Mouse (Mus musculus): ENCODE data around the gene Nsf. TPM values are rescaled to one million over a fixed set of nuclear protein-coding genes. Genes with fewer than 3 reads are reported as not detected.
"Not testable (repeated sequence)": the region's sequence is repeated elsewhere in the genome, so short reads cannot be mapped to it uniquely, and the experiment has no call there.

Nsf gene
- 27.5 and 42.5 TPM in 2 replicates for total RNA-seq (2017)

DNA sequence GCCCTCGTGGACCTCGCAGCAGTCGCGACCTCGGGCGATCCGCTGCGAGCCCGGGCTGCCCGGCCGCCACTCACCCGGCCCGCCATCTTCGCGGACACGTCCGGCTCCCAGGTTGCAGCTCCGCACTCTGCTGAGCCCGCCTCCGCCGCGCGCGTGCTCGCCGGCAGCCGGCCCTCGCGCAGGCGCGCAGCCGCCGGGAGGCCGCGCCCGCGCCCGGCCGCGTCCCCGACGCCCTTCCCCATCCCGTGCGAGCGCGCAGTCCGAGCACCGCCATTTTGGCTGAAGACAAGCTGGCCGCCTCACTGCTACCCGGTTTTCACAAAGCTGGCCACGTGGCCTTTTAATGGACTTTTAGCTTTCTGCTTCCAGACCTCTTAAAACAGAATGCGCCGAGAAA, at the start of gene Nsf:
Gene Nsf, minus strand, starts transcription at position 161 of the 397 bp plus-strand sequence.
- ATAC-seq (replicated peaks; ENCODE audit: low read depth, poor library complexity, severe bottlenecking), result peak; percentile 76

DNA sequence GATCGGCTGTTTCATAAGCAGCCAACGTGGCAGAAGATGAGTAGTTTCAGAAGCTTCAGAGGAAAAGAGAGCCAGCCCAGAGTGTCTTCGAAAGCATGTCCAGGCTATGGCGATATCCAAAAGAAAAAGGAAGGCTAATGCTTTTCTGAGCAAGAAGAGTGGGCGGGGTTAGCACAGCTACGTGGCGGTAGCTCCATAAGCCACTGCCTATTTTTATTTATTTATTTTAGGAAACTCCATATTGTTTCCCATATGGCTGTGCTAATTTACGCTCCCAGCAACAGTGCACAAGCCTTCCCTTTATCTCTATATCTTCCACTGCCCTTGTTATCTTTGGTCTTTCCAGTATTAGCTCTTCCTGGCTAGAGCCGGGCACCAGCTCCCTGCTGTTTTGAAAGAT, 49.5 kb upstream of the Nsf start:
- no peak for ATAC-seq (replicated peaks; ENCODE audit: low read depth, poor library complexity, severe bottlenecking)

DNA sequence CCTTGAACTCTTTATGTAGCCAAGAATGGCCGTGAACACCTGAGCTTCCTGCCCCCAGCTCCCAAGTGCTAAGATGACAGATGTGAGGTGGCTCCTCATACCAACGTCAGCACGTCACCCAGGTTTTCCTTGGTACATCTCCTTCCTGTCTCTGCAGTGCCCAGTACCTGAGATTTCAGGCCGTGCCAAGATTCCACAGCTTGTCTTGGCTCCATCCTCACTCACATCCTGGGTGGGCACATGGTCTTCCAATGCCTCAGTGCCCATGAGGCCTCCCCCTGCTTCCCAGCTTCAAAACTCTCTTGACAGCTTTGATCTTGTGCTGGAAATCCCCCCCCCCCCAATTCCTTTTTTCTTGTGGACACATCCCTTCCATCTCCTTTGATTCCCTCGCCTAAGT, 48.3 kb upstream of the Nsf start:
- ATAC-seq (replicated peaks; ENCODE audit: low read depth, poor library complexity, severe bottlenecking), result no peak

DNA sequence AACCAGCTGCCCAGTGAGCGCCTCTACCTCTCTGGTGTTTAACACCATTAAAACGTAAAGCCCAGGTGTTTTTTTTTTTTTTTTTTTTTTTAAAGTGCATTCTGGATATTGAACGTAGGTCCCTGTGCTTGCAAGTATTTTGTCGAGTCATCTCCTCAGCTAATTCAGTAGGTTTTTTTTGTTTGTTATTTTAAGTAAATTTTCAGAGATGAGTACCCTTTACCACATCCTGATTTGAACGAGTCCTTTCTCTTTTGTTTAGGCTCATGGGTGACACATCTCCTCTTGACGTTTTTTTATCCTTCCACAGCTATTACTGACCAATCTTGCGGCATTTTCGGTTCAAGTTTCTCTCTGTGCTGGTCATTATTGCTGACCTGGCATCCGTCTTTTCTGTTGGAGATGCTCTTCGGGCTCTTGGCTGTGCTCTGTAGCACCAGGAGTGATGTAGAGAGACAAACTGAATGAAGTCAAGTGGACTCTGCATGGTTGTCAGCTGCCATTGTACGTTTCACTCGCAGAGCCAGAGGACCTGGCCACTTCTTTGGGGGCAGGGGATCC, 47.6 kb upstream of the Nsf start:
- peak; percentile 13 for ATAC-seq (replicated peaks; ENCODE audit: low read depth, poor library complexity, severe bottlenecking)

DNA sequence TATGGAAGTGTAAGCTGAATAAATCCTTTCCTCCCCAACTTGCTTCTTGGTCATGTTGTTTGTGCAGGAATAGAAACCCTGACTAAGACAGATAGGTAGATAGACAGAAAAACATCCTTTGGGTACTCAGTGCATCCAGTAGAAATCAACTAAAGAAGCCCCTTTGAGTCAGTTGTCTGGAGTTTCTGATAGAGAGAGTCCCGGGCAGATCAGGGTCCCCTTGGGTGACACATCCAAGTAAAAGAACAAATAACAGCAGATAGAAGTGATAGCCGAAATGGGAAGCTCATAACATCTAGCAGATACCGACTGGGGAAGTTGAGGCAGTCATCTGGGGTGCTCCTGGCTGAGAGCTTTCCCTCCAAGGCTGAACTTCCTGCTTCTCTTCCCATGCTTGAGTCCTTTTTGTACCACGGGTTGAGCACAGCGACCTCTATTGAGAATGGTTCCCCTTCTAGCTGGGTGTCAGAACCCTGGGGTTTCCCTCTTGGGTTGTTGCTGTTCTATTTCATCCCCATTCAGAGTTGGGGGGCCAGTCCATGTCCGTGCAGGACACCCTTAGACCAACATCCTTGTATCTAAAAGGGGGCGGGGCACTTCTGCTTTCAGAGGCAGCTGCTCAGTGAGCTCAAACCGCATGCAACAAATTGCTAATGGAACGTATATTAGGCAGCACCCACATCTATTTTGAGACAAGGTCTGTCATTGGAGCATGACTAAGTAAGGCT, 47.0 kb upstream of the Nsf start:
- peak; percentile 92 for ATAC-seq (replicated peaks; ENCODE audit: low read depth, poor library complexity, severe bottlenecking)

DNA sequence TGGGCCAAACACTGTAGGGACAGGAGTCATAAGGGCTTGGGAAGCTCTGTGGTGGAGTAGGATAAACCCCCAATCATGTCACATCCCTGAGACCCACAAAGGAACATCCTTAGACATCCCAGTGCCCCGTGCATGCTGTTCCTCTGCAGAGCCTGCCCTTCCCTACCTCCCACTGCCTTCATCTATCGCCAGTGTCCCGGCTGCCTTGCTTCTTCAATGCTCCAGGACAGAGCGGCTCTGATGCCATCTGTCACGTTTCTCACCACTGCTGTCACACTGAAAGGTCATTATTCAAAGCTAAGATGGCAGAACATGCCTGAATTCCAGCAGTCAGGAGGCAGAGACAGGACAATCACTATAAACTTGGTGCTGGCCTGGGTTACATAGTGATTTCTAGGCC, 44.9 kb upstream of the Nsf start:
- no peak for ATAC-seq (replicated peaks; ENCODE audit: low read depth, poor library complexity, severe bottlenecking)

DNA sequence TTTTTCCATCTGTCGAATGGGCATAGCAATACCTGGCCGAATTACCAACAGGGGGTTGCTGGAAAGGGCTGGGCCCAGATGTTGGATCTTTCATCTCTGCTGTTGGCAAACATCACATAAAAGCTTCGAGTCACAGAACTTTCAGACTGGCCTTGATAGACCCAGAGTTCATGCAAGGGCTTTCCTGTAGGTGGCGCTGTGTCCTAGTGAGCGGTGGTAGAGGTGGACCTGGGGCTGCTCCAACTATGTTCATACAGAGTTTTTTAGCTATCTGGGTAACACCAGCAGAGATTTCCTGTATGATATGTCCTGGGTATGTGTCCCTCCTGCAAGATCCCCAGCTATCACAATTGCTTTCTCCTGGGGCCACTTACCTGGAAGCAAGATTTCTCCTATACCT, 43.5 kb upstream of the Nsf start:
- ATAC-seq (replicated peaks; ENCODE audit: low read depth, poor library complexity, severe bottlenecking), result peak; percentile 36; the same call in 1 of the 2 replicates

DNA sequence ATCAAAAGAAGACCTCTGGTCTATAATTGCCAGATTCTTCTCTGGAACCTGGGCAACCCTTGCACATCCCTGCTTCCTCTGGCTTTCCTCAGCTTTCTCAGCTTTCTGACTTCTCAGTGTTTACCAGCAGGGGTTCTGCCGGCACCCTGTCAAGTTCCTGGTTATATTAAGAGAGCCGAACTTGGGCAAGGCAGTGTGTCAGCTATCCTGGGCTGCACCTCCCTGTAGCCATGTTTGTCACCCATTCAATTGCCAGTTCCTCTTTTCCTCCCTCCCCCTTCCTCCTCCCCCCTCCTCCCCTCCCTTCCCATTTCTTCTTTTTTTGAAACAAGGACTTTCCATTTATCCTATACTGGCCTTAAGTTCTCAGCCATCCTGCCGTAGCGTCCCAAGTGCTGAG, 38.8 kb upstream of the Nsf start:
- peak; percentile 83 for ATAC-seq (replicated peaks; ENCODE audit: low read depth, poor library complexity, severe bottlenecking)

DNA sequence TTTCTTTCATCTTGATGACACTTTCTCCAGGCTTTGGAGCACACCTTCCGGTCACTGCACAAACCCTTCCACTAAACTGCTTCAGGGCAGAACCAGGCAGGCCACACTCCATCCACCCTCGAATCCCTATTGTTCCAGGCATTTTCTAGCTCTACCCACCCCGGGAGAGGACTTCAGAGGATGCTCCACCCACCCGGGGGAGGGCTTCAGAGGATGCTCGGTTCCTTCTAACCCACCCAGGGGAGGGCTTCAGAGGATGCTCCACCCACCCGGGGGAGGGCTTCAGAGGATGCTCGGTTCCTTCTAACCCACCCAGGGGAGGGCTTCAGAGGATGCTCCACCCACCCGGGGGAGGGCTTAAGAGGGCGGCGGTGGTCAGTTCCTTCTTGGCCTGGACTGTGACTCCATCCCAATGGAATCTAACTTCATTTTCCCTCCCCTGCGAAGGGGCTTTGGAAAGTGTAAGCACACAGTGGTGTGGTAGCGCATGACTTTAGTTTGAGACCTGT, 36.2 kb upstream of the Nsf start:
- ATAC-seq (replicated peaks; ENCODE audit: low read depth, poor library complexity, severe bottlenecking), result not testable (repeated sequence)

DNA sequence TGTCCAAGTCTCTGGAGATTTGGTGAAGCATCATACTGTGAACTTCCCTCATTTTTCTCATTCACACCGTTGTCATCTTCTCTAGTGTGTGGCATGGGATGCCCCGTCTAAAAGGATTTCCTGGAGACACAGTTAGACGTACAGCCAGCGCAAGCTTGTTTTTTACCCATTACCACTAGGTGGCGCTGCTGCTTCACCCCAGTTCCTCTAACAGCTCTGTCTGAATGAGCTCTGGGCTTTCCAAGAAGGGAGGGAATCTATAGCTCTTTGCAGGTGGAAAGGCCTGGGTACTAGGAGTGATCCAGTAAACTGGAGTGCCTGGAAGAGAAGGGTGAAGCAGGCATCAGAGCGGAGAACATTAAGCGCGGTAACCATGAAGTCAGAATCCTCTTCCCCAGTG, 33.6 kb upstream of the Nsf start:
- peak; percentile 77 for ATAC-seq (replicated peaks; ENCODE audit: low read depth, poor library complexity, severe bottlenecking)

DNA sequence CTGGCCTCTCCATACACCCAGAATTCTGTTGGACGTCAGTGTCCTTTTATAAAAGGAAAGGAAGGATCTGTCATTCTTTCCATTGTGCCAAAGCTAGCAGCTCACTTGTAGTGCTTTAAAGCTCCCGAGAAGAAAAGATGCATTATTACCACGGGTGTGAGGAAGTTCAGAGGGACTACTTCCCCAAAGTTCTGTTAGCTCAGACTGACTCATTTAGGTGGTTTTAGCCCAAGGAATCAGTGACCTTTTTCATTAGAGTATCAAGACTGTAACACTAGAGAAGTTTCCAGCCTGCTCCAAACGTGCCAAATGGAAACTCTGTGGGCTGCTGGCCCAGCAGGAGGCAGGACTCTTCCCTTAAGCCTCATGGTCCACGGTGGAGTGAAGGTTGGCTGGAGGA, 30.2 kb upstream of the Nsf start:
- peak; percentile 65 for ATAC-seq (replicated peaks; ENCODE audit: low read depth, poor library complexity, severe bottlenecking)

DNA sequence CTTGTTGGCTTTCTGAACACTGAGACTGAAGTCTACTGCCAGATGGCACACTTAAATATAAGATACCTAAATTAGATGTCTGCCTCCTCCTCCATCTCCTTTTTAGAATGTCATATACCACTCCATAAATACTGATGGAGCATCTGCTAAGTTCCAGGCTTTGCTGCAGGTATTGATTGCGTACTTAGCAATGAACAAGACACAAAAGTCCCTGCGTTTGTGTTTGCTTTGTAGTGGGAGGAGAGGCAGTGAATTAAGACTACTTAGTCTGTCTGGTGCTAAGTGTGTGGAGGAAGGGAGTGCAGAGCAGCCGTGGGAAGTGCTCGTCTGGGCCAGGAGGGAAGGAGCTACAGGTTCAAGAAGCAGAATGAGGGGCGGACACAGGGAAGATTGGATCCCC, 28.0 kb upstream of the Nsf start:
- ATAC-seq (replicated peaks; ENCODE audit: low read depth, poor library complexity, severe bottlenecking), result no peak

DNA sequence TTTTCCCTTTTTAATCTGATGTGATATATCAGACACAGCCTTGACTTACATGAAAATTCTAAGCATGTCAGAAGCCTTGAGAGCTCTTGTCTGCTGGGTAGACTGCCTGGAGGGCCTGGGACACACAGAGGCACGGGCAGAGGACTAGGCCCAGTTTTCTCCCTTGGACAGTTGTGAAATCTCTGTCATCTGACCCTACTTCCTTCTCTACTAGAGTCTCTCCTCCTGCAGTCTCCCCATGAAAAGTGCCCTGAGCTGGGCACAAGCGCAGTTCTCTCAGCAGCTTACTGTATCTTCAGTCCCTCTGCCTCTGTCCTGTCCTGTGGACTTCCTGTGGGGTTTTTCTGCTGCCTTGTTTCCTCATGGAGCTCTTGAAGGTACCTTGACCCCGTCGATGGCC, 25.5 kb upstream of the Nsf start:
- peak; percentile 29; the same call in 1 of the 2 replicates for ATAC-seq (replicated peaks; ENCODE audit: low read depth, poor library complexity, severe bottlenecking)

DNA sequence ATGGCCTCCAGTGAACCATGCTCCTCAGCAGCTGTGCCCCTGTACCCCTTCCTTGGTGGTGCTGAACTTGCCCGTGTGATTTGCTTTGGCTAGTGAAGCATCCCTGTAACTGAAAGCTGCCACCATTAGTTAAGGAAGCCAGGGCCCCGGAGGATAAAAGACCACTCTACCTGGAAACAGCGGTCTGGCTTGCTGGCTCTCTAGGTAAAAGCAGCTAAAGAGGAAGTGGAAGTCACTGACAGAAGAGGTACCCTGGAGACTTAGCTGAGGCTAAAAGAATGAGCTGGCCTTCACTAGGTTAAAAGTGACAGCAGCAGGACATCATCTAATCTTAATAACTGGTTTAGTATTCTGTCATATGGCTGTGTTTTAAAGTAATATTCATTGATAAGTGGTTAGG, 17.0 kb upstream of the Nsf start:
- no peak for ATAC-seq (replicated peaks; ENCODE audit: low read depth, poor library complexity, severe bottlenecking)

DNA sequence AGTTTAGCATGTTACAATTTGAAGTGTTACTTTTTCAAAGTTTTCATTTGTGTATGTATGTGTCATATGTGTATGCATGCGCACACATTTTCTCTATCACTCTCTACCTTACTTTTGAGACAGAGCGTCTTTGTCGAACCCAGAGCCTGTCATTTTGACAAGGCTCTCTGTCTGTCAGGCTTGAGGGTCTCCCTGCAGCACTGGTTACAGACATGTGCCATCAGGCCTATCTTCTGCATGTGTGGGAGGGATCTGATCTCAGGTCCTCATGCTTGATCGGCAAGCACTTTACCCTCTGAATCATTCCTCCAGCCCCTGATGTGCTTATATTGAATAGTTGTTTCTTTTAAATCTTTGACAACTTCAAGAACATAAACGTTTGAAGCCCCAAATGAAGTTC, 15.4 kb upstream of the Nsf start:
- ATAC-seq (replicated peaks; ENCODE audit: low read depth, poor library complexity, severe bottlenecking), result no peak

DNA sequence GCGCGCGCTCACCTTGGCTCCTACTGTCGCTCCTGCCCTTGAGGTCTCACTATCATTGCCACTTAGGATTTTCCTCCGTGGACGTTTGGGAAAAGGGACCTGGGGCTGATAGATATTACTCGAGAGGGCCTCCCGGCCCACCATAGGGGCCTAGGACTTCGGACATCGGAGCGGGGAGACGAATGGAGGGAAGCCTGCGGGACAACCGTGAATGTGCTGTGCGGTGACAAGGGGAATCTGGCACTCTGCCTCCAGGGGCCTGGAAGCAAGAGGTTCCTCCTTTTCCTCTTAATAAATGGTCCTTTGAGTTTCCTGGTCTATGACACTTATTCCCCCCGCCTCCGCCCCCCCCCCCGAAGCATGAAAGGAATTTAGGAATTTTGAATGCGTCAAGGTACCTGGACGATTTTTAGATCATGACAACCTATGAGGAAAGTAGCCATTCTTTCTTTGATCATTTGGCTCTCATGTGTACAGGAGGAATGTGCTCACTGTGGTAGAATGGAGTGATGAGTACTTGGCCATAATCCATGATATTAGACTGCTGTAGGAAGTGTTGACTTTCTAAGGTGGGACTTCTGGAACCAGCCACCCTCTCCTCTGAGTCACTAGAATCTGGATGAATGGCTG, 13.4 kb upstream of the Nsf start:
- no peak for ATAC-seq (replicated peaks; ENCODE audit: low read depth, poor library complexity, severe bottlenecking)

DNA sequence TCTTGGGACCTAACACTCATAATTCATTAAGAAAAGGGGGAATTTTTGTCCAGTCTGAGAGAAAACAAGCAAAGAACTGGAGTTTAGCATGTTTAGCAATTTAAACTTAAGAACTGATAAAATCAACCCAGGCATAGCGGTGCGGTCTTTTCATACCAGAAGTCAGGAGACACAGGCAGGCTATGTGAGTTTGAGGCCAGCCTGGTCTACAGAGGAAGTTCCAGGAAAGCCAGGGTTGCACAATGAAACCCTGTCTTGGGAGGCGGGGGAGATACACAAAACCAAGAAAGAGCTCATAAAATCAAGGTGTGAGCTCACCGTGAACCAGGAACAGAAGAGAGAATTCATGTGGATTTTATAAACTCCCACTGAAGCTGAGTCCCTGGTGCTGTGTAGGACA, 3.0 kb upstream of the Nsf start:
- ATAC-seq (replicated peaks; ENCODE audit: low read depth, poor library complexity, severe bottlenecking), result no peak

DNA sequence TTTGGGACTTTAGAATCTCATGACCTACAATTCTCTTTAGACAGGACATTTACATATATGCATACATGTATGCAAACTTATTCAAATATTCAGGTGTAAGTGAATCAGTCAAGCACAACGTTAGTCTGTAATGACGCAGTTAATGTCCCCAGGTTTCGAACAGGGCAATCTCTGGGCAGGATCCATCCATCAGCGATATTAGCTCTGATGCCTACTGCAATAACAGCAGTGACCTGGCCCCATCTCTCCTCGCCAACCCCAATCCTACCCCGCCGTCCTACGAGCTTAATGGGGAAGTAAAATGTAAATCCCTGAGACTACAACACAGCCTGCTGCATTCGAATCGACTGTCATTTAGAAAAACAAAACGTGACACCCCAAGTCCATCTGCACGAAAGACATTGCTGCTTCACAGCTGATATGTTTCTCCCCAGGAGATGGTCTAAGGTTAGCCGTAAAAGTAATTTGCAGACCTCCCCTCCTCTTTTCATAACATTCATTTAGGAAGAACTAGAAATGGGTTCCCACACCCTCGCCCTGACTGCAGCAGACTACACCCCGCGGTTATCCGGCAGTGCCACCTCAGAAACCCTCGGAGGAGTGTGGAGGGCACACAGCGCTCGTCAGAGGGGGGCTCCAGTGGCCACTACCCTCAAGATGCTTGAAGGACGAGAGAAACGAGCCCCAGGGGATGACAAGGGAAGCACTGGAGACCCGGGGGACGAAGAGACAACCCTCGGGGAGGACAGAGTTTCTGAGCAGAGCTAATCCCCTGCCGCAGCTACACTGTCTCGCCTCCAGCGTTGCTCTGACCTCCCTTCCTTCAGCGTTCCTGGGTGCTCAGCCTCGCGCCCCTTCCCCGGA, 592 bp downstream of the Nsf start:
- peak; percentile 46 for ATAC-seq (replicated peaks; ENCODE audit: low read depth, poor library complexity, severe bottlenecking)

DNA sequence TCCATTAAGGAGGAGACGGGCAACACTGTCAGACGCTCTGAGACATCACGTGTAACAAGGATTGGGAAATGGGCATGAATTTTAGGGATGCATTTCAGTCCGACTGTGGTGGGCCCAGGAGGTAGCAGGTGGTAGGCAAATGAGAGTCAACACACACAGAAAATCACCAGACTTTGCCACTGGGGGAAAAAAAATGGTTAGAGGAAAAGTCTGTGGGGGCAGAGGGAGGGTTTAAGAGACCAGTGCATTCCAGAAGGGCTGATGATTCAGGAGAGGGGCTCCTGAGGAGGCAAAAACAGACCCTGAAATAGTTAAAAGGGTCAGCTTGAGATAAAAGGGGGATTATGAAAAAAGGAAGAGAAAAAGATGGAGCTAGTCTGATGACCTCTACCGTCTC, 1.2 kb downstream of the Nsf start:
- ATAC-seq (replicated peaks; ENCODE audit: low read depth, poor library complexity, severe bottlenecking), result no peak

DNA sequence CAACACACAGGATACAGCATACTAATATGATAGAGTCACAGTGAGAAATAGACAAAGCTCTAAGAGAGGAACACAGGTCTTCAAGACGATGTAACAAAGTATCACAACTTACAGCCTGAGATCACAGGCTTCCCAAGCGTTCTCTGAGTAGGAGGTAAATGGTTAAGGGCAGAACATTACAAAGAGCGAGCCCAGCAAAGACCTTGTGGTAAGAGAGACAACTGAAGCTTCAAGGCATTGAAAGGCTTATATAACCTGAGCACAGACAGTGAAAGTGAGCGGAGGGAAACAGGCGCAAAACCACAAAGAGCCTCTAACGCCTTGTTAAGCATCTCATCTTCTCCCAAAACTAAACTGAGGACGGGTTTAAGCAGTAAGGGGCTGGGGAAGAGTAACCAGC, 2.8 kb downstream of the Nsf start:
- no peak for ATAC-seq (replicated peaks; ENCODE audit: low read depth, poor library complexity, severe bottlenecking)

DNA sequence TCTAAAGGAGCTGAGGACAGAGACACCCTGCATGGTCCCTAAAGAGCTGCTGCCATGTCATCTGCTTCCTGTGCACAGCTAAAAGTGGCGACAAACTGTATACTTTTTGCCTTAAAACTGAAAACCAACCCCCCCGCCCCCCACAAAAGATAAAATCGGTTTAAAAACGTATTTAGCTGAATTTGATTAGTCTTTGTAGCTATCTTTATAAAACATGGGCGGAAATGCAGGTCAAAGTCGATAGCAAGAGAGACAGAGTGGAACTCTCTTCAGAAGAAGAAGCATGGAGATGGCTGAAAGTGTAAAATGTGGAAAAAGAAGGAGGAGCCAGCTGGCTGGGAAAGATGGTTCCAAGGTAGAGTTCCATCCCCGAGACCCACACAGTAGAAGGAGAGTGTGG, 4.9 kb downstream of the Nsf start:
- no peak for ATAC-seq (replicated peaks; ENCODE audit: low read depth, poor library complexity, severe bottlenecking)

All from common myeloid progenitor, adult 5-6 weeks (primary cell).